Mouse (Mus musculus): ENCODE measurements around the gene Gpx5.
"Not testable (repeated sequence)": the region's sequence is repeated elsewhere in the genome, so short reads cannot be mapped to it uniquely, and the experiment has no call there.

The Gpx5 gene

GRCm38 (mm10) chr13:21265736-21266135, 26.8 kb downstream of the Gpx5 start:
- DNase-seq (ENCODE audit: low read depth), result no peak

GRCm38 (mm10) chr13:21264366-21264765, 28.2 kb downstream of the Gpx5 start:
- DNase-seq (ENCODE audit: low read depth), result no peak

- no peak for DNase-seq (ENCODE audit: low read depth)
Observed at GRCm38 (mm10) chr13:21263910-21264309, 28.6 kb downstream of the Gpx5 start.

- DNase-seq (ENCODE audit: low read depth), result no peak
Observed at GRCm38 (mm10) chr13:21262787-21263461, 29.6 kb downstream of the Gpx5 start.

- no peak for DNase-seq (ENCODE audit: low read depth)
Observed at GRCm38 (mm10) chr13:21260289-21260688, 32.2 kb downstream of the Gpx5 start.

- peak; percentile 72 for DNase-seq (ENCODE audit: low read depth)
Observed at GRCm38 (mm10) chr13:21259677-21260113, 32.8 kb downstream of the Gpx5 start.

- peak; percentile 20 for DNase-seq (ENCODE audit: low read depth)
Observed at GRCm38 (mm10) chr13:21259171-21259631, 33.3 kb downstream of the Gpx5 start.

GRCm38 (mm10) chr13:21258524-21258923, 34.0 kb downstream of the Gpx5 start:
- no peak for DNase-seq (ENCODE audit: low read depth)

GRCm38 (mm10) chr13:21253986-21254385, 38.5 kb downstream of the Gpx5 start:
- DNase-seq (ENCODE audit: low read depth), result peak; percentile 68

GRCm38 (mm10) chr13:21253569-21253968, 39.0 kb downstream of the Gpx5 start:
- no peak for DNase-seq (ENCODE audit: low read depth)

- no peak for DNase-seq (ENCODE audit: low read depth)
Observed at GRCm38 (mm10) chr13:21253040-21253439, 39.5 kb downstream of the Gpx5 start.

- DNase-seq (ENCODE audit: low read depth), result no peak
Observed at GRCm38 (mm10) chr13:21250074-21250681, 42.4 kb downstream of the Gpx5 start.

- DNase-seq (ENCODE audit: low read depth), result no peak
Observed at GRCm38 (mm10) chr13:21249022-21249421, 43.5 kb downstream of the Gpx5 start.

GRCm38 (mm10) chr13:21246276-21246675, 46.3 kb downstream of the Gpx5 start:
- DNase-seq (ENCODE audit: low read depth), result no peak

GRCm38 (mm10) chr13:21244967-21245366, 47.6 kb downstream of the Gpx5 start:
- DNase-seq (ENCODE audit: low read depth), result not testable (repeated sequence)

GRCm38 (mm10) chr13:21244089-21244488, 48.4 kb downstream of the Gpx5 start:
- no peak for DNase-seq (ENCODE audit: low read depth)

GRCm38 (mm10) chr13:21243196-21243595, 49.3 kb downstream of the Gpx5 start:
- no peak for DNase-seq (ENCODE audit: low read depth)

- peak; percentile 25 for DNase-seq (ENCODE audit: low read depth)
Observed at GRCm38 (mm10) chr13:21242408-21243125, 50.0 kb downstream of the Gpx5 start.

- DNase-seq (ENCODE audit: low read depth), result peak; percentile 53
Observed at GRCm38 (mm10) chr13:21240788-21241187, 51.7 kb downstream of the Gpx5 start.

- no peak for DNase-seq (ENCODE audit: low read depth)
Observed at GRCm38 (mm10) chr13:21237161-21237560, 55.4 kb downstream of the Gpx5 start.

- DNase-seq (ENCODE audit: low read depth), result no peak
Observed at GRCm38 (mm10) chr13:21236714-21237113, 55.8 kb downstream of the Gpx5 start.

Data from NIH3T3 (cell line).